Comparison of ENCODE assay signal across 13 mouse cellular contexts in genomic region chr13:70866971-70867625, GRCm38 (mm10). TPM values are rescaled to one million over a fixed set of nuclear protein-coding genes. Genes with fewer than 3 reads are reported as not detected.
DNase-seq lines count a peak whose midpoint lies in the region; ATAC-seq and TF ChIP-seq lines count a peak whose summit lies in the region.
"Had no signal": no experiment of that assay in that cellular context is flagged by ENCODE, and none has a peak within 500 bp of the region (broad histone marks: within the 10 kb centered on the region; RNA-seq: fewer than 3 reads in every experiment).

No protein-coding gene starts in this region.

- H3K4me1 ChIP-seq in liver, adult 2 months (ENCODE audit: control insufficient read depth, insufficient read depth, low read length) = peaks cover 11% of the 10 kb centered on the region
- no peaks in the 10 kb centered on the region for H3K4me1 ChIP-seq in limb, embryonic 10.5 days
- no peaks in the 10 kb centered on the region for H3K4me1 ChIP-seq in stomach, embryonic 16.5 days (ENCODE audit: control insufficient read depth, insufficient read depth, low read length)
- H3K4me1 ChIP-seq: hindbrain, embryonic 10.5 days had no signal

- H3K27ac ChIP-seq in liver, adult 2 months (replicated peaks; ENCODE audit: insufficient read depth, low read depth, low read length) = 0 out of 2 replicates have a peak overlapping the region, but pooled peaks have one; percentile 23
- H3K27ac ChIP-seq in limb, embryonic 10.5 days = no peak overlapping the region
- no peak overlapping the region for H3K27ac ChIP-seq in stomach, embryonic 16.5 days (ENCODE audit: low read length)
- H3K27ac ChIP-seq: hindbrain, embryonic 10.5 days; midbrain, embryonic 13.5 days had no signal

- H3K4me2 ChIP-seq in stomach, embryonic 16.5 days (ENCODE audit: low read depth, low read length) = no peak overlapping the region
- H3K4me2 ChIP-seq: midbrain, embryonic 13.5 days had no signal

- H3K27me3 ChIP-seq in liver, adult 2 months (ENCODE audit: control insufficient read depth, insufficient read depth, low read length) = no peaks in the 10 kb centered on the region
- H3K27me3 ChIP-seq in limb, embryonic 10.5 days (ENCODE audit: low read depth, poor library complexity, severe bottlenecking) = no peaks in the 10 kb centered on the region
- H3K27me3 ChIP-seq in stomach, embryonic 16.5 days (ENCODE audit: control insufficient read depth, insufficient read depth, low read length) = no peaks in the 10 kb centered on the region
- H3K27me3 ChIP-seq: midbrain, embryonic 13.5 days had no signal

- ATAC-seq in stomach, embryonic 16.5 days (ENCODE audit: insufficient read depth, low FRiP score) = peak; percentile 84
- ATAC-seq: midbrain, embryonic 13.5 days had no signal

- no peak for TF ChIP-seq CTCF in liver, adult 2 months (IDR thresholded peaks at IDR 0.05; ENCODE audit: low read depth, low read length)

- H3K4me3 ChIP-seq in liver, adult 2 months (ENCODE audit: insufficient read depth, low read depth, low read length) = no peak overlapping the region
- no peak overlapping the region for H3K4me3 ChIP-seq in limb, embryonic 10.5 days
- no peak overlapping the region for H3K4me3 ChIP-seq in stomach, embryonic 16.5 days (replicated peaks; ENCODE audit: low read length)
- H3K4me3 ChIP-seq: hindbrain, embryonic 10.5 days; midbrain, embryonic 13.5 days had no signal

- H3K79me2 ChIP-seq in liver, adult 2 months (ENCODE audit: control insufficient read depth, insufficient read depth, low read length) = no peaks in the 10 kb centered on the region

- H3K9me3 ChIP-seq in limb, embryonic 10.5 days (replicated peaks) = no peaks in the 10 kb centered on the region
- H3K9me3 ChIP-seq in stomach, embryonic 16.5 days (replicated peaks; ENCODE audit: control insufficient read depth, low read length) = no peaks in the 10 kb centered on the region
- H3K9me3 ChIP-seq: hindbrain, embryonic 10.5 days; midbrain, embryonic 13.5 days had no signal

- peak; percentile 98 for DNase-seq in liver, adult 2 months (ENCODE audit: extremely low read depth, low read depth, low spot score)
- no peak for DNase-seq in liver
- peak; percentile 79 for DNase-seq in kidney, adult 9 months
- peak; percentile 26 for DNase-seq in limb, embryonic 10.5 days (ENCODE audit: low spot score)
- DNase-seq in layer of hippocampus, postnatal 10 days (ENCODE audit: low spot score in 2 of 2) = no peak
- no peak for DNase-seq in layer of hippocampus, postnatal 36 days
- no peak for DNase-seq in testis, postnatal 14 days (ENCODE audit: low spot score)
- DNase-seq: cerebellum, adult 9-11 months; lung, postnatal 4 days; thymus, postnatal 25 days had no signal

- TF ChIP-seq POLR2A in liver, adult 2 months (IDR thresholded peaks at IDR 0.05; ENCODE audit: extremely low read depth, insufficient read depth, low read length) = no peak

- H3K36me3 ChIP-seq in liver, adult 2 months (ENCODE audit: control insufficient read depth, insufficient read depth, low read length) = no peaks in the 10 kb centered on the region
- H3K36me3 ChIP-seq in limb, embryonic 10.5 days = no peaks in the 10 kb centered on the region
- no peaks in the 10 kb centered on the region for H3K36me3 ChIP-seq in stomach, embryonic 16.5 days (ENCODE audit: control insufficient read depth, insufficient read depth, low read length)
- H3K36me3 ChIP-seq: hindbrain, embryonic 10.5 days; midbrain, embryonic 13.5 days had no signal

- WGBS in liver, adult 2 months = 47% methylated on average over 11 of the region's 11 CpGs
- whole genome bisulfite sequencing in limb, embryonic 10.5 days = 94% methylated on average over 11 of the region's 11 CpGs
- 85% methylated on average over 11 of the region's 11 CpGs for WGBS in stomach, embryonic 16.5 days

- H3K9ac ChIP-seq in liver, adult 2 months (ENCODE audit: low read depth, low read length) = no peak overlapping the region
- no peak overlapping the region for H3K9ac ChIP-seq in stomach, embryonic 16.5 days (ENCODE audit: low read length)
- H3K9ac ChIP-seq: midbrain, embryonic 13.5 days had no signal

RNA-seq across cellular contexts. Expression of gene Adamts16, which starts 25.5 kb away (rescaled TPM):
- total RNA-seq in liver, adult 2 months (2014; rRNA removed) = 0.07 TPM in 1 of 2 replicates, not detected in the other
- polyA plus RNA-seq in liver, adult 2 months (2012; rRNA removed) = 0.04 TPM in 1 of 2 replicates, not detected in the other
- 1.5 and 1.9 TPM in 2 replicates for polyA plus RNA-seq in limb, embryonic 10.5 days (2016; fragmentation: Nextera tagmentation; extraction: Ambion mirVana)
- polyA plus RNA-seq in stomach, embryonic 16.5 days (2015; fragmentation: Nextera tagmentation; extraction: Ambion mirVana) = 2.6 and 3.7 TPM in 2 replicates
- total RNA-seq in layer of hippocampus, postnatal 10 days (2021) = 10 to 100 TPM in 1 of 2 experiments, 1 to 10 TPM in 1; 6.3 to 10.9 TPM
- total RNA-seq in layer of hippocampus, postnatal 36 days (2021) = 1 to 10 TPM; 1.9 to 2.2 TPM

Comparison
In these comparisons a context has a peak if more than half of its experiments do, and no peak if none do; other contexts are left out.
1. DNase-seq: peak in liver, adult 2 months (single experiment), kidney, adult 9 months (single experiment) and limb, embryonic 10.5 days (single experiment); none in liver (single experiment), layer of hippocampus, postnatal 10 days (0 of 2), layer of hippocampus, postnatal 36 days (0 of 2) and testis, postnatal 14 days (single experiment).